ENCODE assay signal across 8 mouse cellular contexts in the genomic region with DNA sequence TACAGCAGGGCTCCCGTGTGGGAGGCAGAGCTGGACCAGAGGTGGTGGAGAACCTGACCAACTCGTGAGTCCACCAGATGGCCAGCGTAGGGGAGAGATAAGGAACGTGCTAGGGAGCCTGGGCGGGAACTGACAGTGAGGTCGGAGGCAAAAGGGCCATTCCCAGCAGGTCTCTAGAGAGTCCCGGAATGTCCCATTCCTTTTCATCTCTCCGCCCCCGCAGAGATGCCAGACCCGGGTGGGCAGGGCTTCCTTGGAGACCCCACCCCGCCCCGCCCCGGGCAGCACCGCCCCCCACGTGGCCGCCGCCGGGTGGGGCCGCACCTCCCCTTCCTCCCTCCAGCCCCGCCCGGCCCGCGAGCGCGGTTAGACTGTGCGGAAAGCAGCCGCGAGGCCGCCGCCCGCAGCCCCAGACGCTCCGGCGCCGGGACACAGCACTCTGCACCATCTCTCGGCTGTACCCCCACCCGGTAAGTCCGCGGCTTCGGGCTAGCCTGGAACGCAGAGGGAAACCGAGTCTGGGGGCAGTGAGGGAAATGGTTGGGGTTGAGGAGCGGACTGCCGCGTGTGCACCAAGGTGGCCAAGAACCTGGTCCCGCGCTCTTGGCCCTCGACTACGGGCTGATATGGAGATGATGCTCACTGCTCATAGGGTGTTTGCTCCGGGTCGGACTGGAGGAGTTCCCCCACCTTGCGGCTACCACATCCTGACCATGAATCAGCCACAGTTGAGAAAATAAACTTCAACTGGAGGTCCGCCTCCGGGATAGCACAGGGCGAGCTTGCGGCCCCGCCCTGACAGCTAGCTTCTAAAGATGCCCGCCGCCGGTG. TPM values are rescaled to one million over a fixed set of nuclear protein-coding genes. Genes with fewer than 3 reads are reported as not detected.
A peak's percentile ranks its signal among the peaks of the same experiment; 100 is the strongest.
DNase-seq lines count a peak whose midpoint lies in the region; ATAC-seq lines count a peak whose summit lies in the region.

Inf2 (plus strand) TSS at position 359 of the 831 bp plus-strand sequence.

- peak within 1 kb of the TSS; percentile 85 for H3K4me2 ChIP-seq in embryonic facial prominence, embryonic 12.5 days (replicated peaks)

- WGBS in embryonic facial prominence, embryonic 12.5 days, result 2% methylated on average over 57 of the region's 60 CpGs

- no peaks in the 10 kb centered on the region for H3K36me3 ChIP-seq in embryonic facial prominence, embryonic 12.5 days

- peaks cover 12% of the 10 kb centered on the region; the same call in 1 of the 2 replicates for H3K4me1 ChIP-seq in embryonic facial prominence, embryonic 12.5 days

- H3K4me3 ChIP-seq in embryonic facial prominence, embryonic 12.5 days, result peak within 1 kb of the TSS; percentile 50

- H3K27me3 ChIP-seq in embryonic facial prominence, embryonic 12.5 days, result peaks cover 23% of the 10 kb centered on the region

- peak; percentile 81 for ATAC-seq in embryonic facial prominence, embryonic 12.5 days (ENCODE audit: insufficient number of reproducible peaks, insufficient read depth, low FRiP score, low TSS enrichment)

- peak; percentile 94 for DNase-seq in adrenal gland, adult 2 months
- peak; percentile 99 for DNase-seq in heart, adult 11 months
- peak; percentile 76 for DNase-seq in kidney, adult 11 months
- DNase-seq in left cerebral cortex, postnatal 36 days (ENCODE audit: low spot score in 2 of 2), result peak; percentile 78 to 84
- DNase-seq in mesoderm, embryonic 11.5 days (ENCODE audit: low read depth, low spot score), result peak; percentile 86
- peak; percentile 73 for DNase-seq in right cerebral cortex, postnatal 4 days
- DNase-seq in yolk sac, embryonic 10.5 days (ENCODE audit: low spot score), result peak; percentile 91

- intact Hi-C loops in left cerebral cortex, postnatal 36 days (cut with DNase I), result loop anchor here (5.0 kb wide), 1 partner anchor 36 kb away; no protein-coding TSS in a partner anchor

- H3K27ac ChIP-seq in embryonic facial prominence, embryonic 12.5 days, result no peak within 1 kb of the TSS

- H3K9me3 ChIP-seq in embryonic facial prominence, embryonic 12.5 days, result no peaks in the 10 kb centered on the region

- H3K9ac ChIP-seq in embryonic facial prominence, embryonic 12.5 days, result peak within 1 kb of the TSS; percentile 46

RNA-seq across cellular contexts. Expression of gene Inf2, which starts in this region (rescaled TPM):
- 10 to 100 TPM; 20.7 to 40.6 TPM for total RNA-seq in adrenal gland, adult 2 months (2021)
- 45.0 and 47.9 TPM in 2 replicates for polyA plus RNA-seq in adrenal gland, adult 2 months (2012; rRNA removed)
- 2.9 and 3.1 TPM in 2 replicates for polyA plus RNA-seq in embryonic facial prominence, embryonic 12.5 days (2016; fragmentation: Nextera tagmentation; extraction: Ambion mirVana)
- total RNA-seq in left cerebral cortex, postnatal 36 days (2021), result 100 to 1,000 TPM; 128 to 143 TPM

Comparison
In these comparisons a context has a peak if more than half of its experiments do, and no peak if none do; other contexts are left out.
1. RNA of gene Inf2 (polyA plus RNA-seq): 45.0 to 47.9 TPM in adrenal gland, adult 2 months; 2.9 to 3.1 TPM in embryonic facial prominence, embryonic 12.5 days; every median in the first group is over 10 times any median in the second.
2. Peak in every context shown above with its lines, with median percentiles within 50 percentile points of each other: DNase-seq.